Mouse (Mus musculus) limb, embryonic 15.5 days (tissue): ENCODE measurements around the gene Pik3ca. TPM values are rescaled to one million over a fixed set of nuclear protein-coding genes. Genes with fewer than 3 reads are reported as not detected.
A peak's percentile ranks its signal among the peaks of the same experiment; 100 is the strongest.

Source experiments
- ATAC-seq: fragments of 200-750 bp; cut with Nextera tagmentation; 2 replicates; pipeline ENCODE4 v1.8.0; 2017; ENCODE audit warnings: low read depth, moderate TSS enrichment; ENCODE audit not compliant: insufficient number of reproducible peaks, low FRiP score, low TSS enrichment
- H3K27ac ChIP-seq: fragments of 300-500 bp; sonication (generic); 2 replicates; pipeline ENCODE4 v1.5.1; 2015; ENCODE audit warnings: moderate library complexity, mild to moderate bottlenecking, inconsistent platforms
- H3K27me3 ChIP-seq: fragments of 300-500 bp; sonication (generic); 2 replicates; pipeline ENCODE4 v1.6.1; 2015; ENCODE audit warnings: inconsistent platforms
- H3K36me3 ChIP-seq: fragments of 300-500 bp; sonication (generic); 2 replicates; pipeline ENCODE4 v1.6.1; 2015; ENCODE audit warnings: inconsistent platforms
- H3K4me1 ChIP-seq: fragments of 300-500 bp; sonication (generic); 2 replicates; pipeline ENCODE4 v1.6.1; 2015; ENCODE audit warnings: inconsistent platforms
- H3K4me2 ChIP-seq: fragments of 300-500 bp; sonication (generic); 2 replicates; pipeline ENCODE4 v1.6.1; 2015; ENCODE audit warnings: mild to moderate bottlenecking, inconsistent platforms
- H3K4me3 ChIP-seq: fragments of 300-500 bp; sonication (generic); 2 replicates; pipeline ENCODE4 v1.5.1; 2015; ENCODE audit warnings: mild to moderate bottlenecking, inconsistent platforms
- H3K9ac ChIP-seq: fragments of 300-500 bp; sonication (generic); 2 replicates; pipeline ENCODE4 v1.6.1; 2015; ENCODE audit warnings: inconsistent platforms
- H3K9me3 ChIP-seq: fragments of 300-500 bp; sonication (generic); 2 replicates; pipeline ENCODE4 v1.6.1; 2016; ENCODE audit warnings: inconsistent platforms
- WGBS: fragments of 180-500 bp; shearing (Covaris S2); methylation state at CpG from one replicate; pipeline ENCODE4 v1.1.7; 2015; 5-methylcytosine and 5-hydroxymethylcytosine counted together
- polyA plus RNA-seq: library from polyadenylated mRNA; unstranded; fragments of >200 nt; fragmentation: Nextera tagmentation; extraction: Ambion mirVana; gene quantifications from 2 replicates; pipeline ENCODE4 v1.2.1, GENCODE M21; 2015

Pik3ca gene
- polyA plus RNA-seq, 1 experiment from 2014 or later: 11.1 TPM

- Histone ChIP-seq H3K4me3 (peak within 1 kb of the TSS; percentile 95), H3K4me2 (peak within 1 kb of the TSS; percentile 79), H3K36me3 (peaks cover 6% of the 10 kb centered on the region; the same call in 1 of the 2 replicates), H3K27ac (peak within 1 kb of the TSS; percentile 86), H3K9me3 (no peaks in the 10 kb centered on the region), H3K4me1 (peaks cover 13% of the 10 kb centered on the region), H3K27me3 (no peaks in the 10 kb centered on the region), H3K9ac (peak within 1 kb of the TSS; percentile 93)
- ATAC-seq: peak; percentile 13
- WGBS: 10% methylated on average over 24 of the region's 24 CpGs
These were observed 112.3 kb downstream of the Pik3ca start, which contains the start of gene Zfp639 for GRCm38 (mm10) chr3:32509496-32510374. Gene Zfp639 (plus strand): TSS chr3:32510259.

GRCm38 (mm10) chr3:32510375-32511190 is 113.1 kb downstream of the Pik3ca start:
- Histone ChIP-seq H3K36me3 (peaks cover 11% of the 10 kb centered on the region; the same call in 1 of the 2 replicates), H3K27me3 (no peaks in the 10 kb centered on the region), H3K4me2 (peak overlapping the region; percentile 79), H3K9me3 (no peaks in the 10 kb centered on the region), H3K4me3 (peak overlapping the region; percentile 95), H3K9ac (peak overlapping the region; percentile 93), H3K4me1 (peaks cover 13% of the 10 kb centered on the region), H3K27ac (peak overlapping the region; percentile 86)
- WGBS: under 1% methylated on average over 56 of the region's 69 CpGs
- peak; percentile 92 for ATAC-seq

GRCm38 (mm10) chr3:32511191-32511550 is 113.7 kb downstream of the Pik3ca start:
- Histone ChIP-seq H3K4me2 (peak overlapping the region; percentile 79), H3K4me3 (peak overlapping the region; percentile 95), H3K27me3 (no peaks in the 10 kb centered on the region), H3K4me1 (peaks cover 13% of the 10 kb centered on the region), H3K36me3 (peaks cover 17% of the 10 kb centered on the region), H3K27ac (peak overlapping the region; percentile 86; the same call in 1 of the 2 replicates), H3K9me3 (no peaks in the 10 kb centered on the region), H3K9ac (peak overlapping the region; percentile 93)
- 4% methylated on average over 13 of the region's 13 CpGs for WGBS
- no peak for ATAC-seq

- H3K4me1 ChIP-seq: peaks cover 13% of the 10 kb centered on the region
- 90% methylated on average over 7 of the region's 7 CpGs for WGBS
- no peak overlapping the region for H3K4me3 ChIP-seq
- no peaks in the 10 kb centered on the region for H3K9me3 ChIP-seq
- H3K9ac ChIP-seq: no peak overlapping the region
- peaks cover 33% of the 10 kb centered on the region for H3K36me3 ChIP-seq
- ATAC-seq: no peak
- H3K4me2 ChIP-seq: no peak overlapping the region
- no peak overlapping the region for H3K27ac ChIP-seq
- no peaks in the 10 kb centered on the region for H3K27me3 ChIP-seq
These were observed 115.3 kb downstream of the Pik3ca start for GRCm38 (mm10) chr3:32512686-32513284.

- Histone ChIP-seq H3K4me3 (no peak overlapping the region), H3K27me3 (no peaks in the 10 kb centered on the region), H3K9me3 (no peaks in the 10 kb centered on the region), H3K4me2 (no peak overlapping the region), H3K9ac (no peak overlapping the region), H3K4me1 (peaks cover 13% of the 10 kb centered on the region), H3K27ac (no peak overlapping the region), H3K36me3 (peaks cover 38% of the 10 kb centered on the region)
- ATAC-seq: no peak
These were observed 116.1 kb downstream of the Pik3ca start for GRCm38 (mm10) chr3:32513528-32513927.

Other genes starting within 250 kb of the Pik3ca start
- 4.9 and 6.0 TPM in 2 replicates for gene Zmat3, start 31.7 kb upstream of the Pik3ca start, polyA plus RNA-seq
- gene Kcnmb3, start 94.6 kb downstream of the Pik3ca start, polyA plus RNA-seq: not detected in 2 replicates
- gene Zfp639, start 112.6 kb downstream of the Pik3ca start, polyA plus RNA-seq: 34.8 and 36.0 TPM in 2 replicates
- gene Mfn1, start 131.8 kb downstream of the Pik3ca start, polyA plus RNA-seq: 26.5 and 29.1 TPM in 2 replicates
- gene Gnb4, start 218.9 kb downstream of the Pik3ca start, polyA plus RNA-seq: 92.8 and 98.0 TPM in 2 replicates